Mouse (Mus musculus) layer of hippocampus, postnatal 14 days (tissue): ENCODE results near the gene Rpap2. TPM values are rescaled to one million over a fixed set of nuclear protein-coding genes. Genes with fewer than 3 reads are reported as not detected.

Experiments
- DNase-seq, 2 experiments: peaks; one replicate each; pipeline ENCODE4 v3.0.0; 2021 to 2022; ENCODE audit warnings: low spot score in 2 of 2, mixed read lengths in 1 of 2
- long read RNA-seq, 2 experiments: library from polyadenylated mRNA; stranded (forward); transcript quantifications; one replicate each; pipeline ENCODE4 v2.0.0; 2021
- total RNA-seq, 2 experiments: library from RNA; stranded (reverse); gene quantifications; 2 replicates each; pipeline ENCODE4 v1.2.3; 2021

Gene Rpap2
- 10 to 100 TPM; 21.2 to 22.1 TPM for total RNA-seq
- long read RNA-seq, experiment 1, transcript Rpap2-201 (13 exons, 2,268 nt): major isoform, 7 of 28 reads
- long read RNA-seq, experiment 1, partial matches to known transcripts: 10 of 28 reads
- long read RNA-seq, experiment 1, other reads (novel, unspliced or antisense): 10 of 28 reads
- long read RNA-seq, experiment 2, transcript Rpap2-201 (13 exons, 2,268 nt): major isoform, 8 of 49 reads
- long read RNA-seq, experiment 2, partial matches to known transcripts: 28 of 49 reads
- long read RNA-seq, experiment 2, other reads (novel, unspliced or antisense): 12 of 49 reads

DNA sequence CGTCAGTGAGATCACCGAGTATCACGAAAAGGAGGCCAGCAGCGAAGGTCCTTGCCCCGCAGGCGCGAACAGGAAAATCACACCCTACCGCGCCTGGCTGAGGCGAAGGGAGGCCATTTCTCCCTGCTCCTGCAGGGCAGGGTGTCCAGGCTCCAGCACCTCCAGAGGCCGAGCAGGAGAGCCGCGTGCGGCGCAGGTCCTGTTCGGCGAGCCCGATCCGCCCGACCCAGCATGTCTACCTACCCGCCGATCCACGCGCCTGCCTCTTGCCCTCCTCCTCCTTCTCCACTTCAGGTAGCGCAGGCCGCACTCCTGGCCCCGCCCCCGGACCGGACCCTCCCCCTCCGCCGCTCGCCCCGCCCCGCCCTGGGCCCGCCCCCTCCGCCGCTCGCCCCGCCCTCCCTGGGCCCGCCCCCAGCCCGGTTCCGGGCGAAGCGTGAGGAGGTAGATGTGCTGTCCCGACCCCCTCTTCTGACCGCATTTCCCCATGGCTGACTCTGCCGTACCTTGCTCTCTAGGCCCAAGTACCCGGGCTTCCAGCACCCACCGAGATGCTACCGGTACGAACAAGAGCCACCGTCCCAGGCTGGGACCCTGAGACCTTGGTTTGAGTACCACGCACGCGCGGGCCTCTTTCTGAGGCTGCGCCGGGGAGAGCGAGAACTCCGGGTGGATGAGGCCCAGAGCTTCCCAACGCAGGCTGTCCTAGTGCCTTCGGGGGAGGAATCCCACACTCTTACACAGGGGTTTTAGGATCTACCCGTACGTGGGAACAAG is at the start of gene Rpap2, which contains the start of gene Glmn:
TSS of gene Rpap2 (plus strand) at position 73 of the 777 bp plus-strand sequence.
TSS of gene Glmn (minus strand) at position 588 of the 777 bp plus-strand sequence.
- peak; percentile 82 to 85 for DNase-seq

DNA sequence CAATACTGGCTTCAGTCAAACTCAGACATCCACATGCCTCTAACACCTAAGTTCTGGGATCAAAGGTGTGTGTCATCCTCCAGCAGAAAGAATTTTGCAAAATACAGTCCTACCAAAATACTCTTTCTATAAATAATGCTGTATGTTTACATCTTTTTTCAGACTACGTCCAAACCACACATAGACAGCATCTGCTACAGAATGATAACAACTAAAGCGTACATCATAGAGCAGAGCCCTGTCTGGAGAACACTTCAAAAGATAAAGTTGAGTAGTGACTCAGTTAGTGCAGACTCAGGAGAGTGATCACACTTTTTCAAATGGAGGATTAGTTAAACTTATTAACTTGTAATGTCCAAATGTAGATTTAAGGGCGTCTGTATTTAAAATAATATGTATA is 49.2 kb upstream of the Rpap2 start:
- DNase-seq: no peak

DNA sequence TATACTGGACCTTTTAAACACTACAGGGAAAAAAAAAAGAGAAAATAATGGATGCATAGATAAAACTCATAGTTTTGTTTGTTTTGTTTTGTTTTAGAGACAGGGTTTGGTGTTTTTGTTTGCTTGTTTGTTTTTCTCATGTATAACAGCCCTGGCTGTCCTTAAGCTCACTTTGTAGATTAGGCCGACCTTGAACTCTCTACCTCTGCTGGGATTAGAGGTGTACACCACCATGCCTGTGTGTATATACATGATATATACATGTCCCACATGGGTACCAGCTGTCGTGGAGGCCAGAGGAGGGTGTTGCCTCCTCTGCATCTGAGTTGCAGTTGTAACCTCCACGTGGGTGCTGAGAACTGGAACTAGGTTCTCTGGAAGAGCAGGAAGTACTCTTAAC is 48.7 kb upstream of the Rpap2 start:
- no peak for DNase-seq

DNA sequence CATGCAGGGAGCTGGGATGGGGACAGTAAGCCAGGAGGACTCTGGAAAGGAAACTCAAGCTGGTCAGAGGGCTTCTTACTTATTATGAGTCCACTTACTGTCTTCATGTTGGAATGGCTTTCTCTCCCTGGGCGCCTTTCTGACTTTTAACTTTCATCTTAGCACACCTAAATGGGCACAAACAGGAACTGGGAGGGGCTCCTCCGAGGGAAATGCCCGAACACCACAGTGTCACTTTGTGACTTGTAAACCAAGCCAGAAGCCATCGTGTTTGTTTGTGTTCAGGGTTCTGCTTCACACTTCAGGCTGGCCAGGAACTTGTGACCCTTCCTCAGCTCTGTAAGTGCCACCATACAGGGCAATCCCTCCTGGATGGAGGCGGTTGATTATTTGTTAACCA is 42.8 kb upstream of the Rpap2 start:
- DNase-seq: no peak

DNA sequence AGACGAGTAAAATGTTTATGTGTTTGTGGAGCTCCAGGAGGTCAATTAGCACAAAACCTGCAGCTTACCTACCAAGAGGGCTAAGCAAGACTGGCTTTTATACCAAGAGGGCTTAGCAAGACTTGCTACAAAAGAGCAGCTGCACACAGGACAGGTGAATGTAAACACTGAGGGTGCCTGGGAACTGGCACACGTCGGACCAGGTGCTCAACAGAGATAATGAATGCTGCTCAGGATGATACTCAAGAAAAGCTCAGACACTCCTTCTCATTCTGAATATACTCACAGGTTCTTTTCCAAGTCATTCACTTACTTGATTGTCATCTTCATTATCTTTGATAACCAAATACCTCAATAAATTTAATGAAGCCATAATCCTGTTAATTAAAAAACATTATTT is 40.2 kb upstream of the Rpap2 start:
- DNase-seq: no peak

DNA sequence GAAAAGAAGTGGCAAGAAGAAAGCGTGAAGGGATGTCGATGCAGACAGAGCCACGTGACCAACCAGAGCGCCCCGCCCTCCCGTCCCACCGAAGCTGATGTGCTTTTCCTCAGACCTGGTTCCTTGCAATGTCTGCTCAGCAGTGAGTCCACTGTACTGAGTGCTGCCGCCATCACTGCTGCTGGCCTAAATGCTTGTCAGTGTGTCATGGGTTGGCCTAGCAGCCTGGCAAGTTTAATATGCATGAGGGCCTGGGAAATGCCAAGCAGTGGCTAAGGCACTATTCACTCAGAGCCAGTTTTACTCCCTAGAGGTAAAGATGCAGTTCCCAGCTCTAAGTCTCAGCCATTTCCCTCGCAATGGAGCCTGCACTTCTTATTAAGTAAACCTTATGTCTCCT is 28.0 kb upstream of the Rpap2 start:
- peak in 1 of 2 experiments; percentile 14 for DNase-seq

DNA sequence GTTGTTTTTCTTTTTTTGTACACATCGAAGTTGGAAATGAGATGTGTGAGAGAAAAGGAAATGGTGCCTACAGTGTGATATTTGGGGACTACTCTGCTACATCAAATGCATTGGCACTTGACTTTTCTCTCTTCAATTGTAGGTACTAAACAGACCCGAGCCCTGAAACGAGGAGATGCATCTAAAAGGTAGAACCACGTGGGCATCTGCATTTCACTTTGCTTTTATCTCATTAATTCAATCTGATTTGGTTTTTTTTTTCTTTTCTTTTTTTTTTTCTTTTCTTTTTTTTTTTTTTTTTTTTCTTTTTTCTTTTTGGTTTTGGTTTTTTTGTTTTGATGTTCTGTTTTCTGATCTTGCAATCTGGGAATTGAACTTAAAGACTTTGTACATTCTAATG is 1.2 kb downstream of the Rpap2 start:
- DNase-seq: no peak

DNA sequence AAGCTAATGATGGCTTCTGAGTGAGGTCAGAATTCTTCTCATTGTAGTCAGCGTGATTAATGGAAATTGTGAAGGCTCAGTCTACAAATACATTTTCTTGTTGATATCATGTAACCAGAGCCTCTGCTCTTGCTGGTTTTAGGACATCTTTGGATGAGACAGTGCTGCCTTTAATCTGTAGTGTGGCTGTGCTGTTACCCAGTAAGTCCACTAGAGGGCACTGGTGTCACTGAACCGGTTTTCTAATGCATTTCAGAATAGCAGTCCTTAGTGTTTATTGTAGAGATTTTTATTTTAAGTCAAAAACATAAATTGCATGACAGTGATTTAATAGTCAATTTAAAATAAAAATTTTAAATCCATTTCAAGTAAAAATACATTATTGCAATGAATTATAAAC is 14.1 kb downstream of the Rpap2 start:
- peak; percentile 59 to 80 for DNase-seq

DNA sequence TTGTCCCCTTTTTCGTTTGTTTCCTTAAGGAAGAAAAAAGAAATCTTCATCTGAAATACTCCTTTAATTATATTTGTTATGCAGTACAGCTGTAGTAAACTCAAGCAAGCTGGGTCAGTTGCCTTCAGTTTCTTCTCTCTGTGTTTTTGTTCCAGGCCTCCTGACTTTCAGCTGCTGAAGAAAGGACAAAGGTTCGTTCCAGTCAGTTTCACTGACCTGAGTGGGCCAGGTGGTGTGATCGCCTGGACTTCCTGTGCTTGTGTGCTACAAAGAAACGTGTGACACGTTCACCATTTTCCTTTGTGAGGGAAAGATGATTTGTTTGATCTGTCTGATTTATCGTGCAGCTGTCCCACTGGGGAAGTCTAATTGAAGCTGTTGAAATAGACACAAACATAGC is 20.8 kb downstream of the Rpap2 start:
- no peak for DNase-seq

DNA sequence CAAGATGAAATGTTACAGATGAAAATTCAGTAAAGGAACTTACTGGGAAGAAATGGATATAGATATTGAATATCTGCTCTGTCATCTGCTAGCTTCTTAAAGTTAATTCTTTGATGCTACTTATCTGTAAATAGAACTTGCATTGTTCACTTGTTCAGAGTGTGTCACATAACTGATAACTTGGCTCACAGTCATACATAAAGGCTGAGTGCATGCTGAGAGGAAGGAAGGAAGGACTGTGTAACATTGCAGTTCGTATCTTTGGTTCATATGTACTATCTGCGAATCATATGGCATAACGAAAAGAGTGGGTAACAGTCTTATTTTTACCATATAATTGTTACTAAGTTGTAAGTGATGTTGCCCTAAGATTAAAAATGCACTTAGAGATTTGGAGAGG is 24.2 kb downstream of the Rpap2 start:
- DNase-seq: no peak

DNA sequence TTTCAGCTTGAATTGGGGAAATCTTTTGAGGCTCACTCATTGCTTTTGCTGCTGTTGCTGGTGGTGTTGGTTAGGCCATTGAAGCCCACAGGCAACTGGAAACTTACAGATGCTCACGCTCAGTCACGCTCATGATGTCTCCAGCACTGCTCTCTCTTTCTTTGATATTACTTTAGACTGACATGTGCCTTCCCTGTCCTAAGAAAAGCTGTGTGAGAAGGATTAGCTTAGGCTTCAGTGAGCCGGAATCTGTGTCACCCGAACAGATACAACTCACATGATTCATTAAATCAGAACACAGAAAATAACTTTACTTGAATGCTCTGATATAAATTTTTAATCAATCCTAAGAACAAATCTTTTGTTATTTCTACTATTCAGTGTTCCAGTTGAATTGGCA is 36.5 kb downstream of the Rpap2 start:
- DNase-seq: no peak

DNA sequence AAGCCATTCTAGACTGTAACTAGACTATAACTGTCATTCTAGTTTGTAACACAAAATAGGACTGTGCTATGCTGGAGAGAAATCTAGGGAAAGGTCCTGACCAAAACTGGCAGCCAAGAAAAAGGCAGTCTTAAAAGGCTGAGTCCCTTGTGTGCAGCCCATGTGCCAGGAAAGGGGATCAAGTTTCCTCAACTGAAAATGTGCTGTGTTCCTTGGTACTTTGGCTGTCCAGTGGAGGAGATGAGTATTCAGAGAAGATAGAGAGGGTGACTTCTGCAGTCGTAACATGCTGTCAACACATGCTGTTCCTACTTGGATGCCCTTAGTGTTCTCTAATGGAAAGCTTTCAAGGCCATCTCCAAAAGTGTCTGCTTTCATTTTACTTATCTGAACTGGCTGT is 39.9 kb downstream of the Rpap2 start:
- no peak for DNase-seq

DNA sequence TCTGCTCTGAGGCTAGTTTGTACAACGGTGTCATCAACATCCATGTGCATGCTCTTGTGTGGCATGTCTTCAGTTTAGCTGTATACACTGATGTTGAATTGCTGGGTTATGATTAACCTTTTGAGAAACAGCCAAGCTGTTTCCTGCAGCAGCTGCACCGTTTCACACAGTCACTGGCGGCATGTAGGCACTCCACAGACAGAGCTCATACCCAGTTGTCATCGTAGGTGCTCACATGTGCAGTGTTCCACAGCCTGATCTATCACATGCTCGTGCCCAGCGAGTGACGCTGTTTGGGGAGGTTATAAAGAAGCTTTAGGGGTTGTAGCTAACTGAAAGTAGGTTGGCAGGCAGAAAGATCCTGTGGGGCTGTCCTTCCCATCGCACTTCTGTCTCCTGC is 41.2 kb downstream of the Rpap2 start:
- DNase-seq: no peak

DNA sequence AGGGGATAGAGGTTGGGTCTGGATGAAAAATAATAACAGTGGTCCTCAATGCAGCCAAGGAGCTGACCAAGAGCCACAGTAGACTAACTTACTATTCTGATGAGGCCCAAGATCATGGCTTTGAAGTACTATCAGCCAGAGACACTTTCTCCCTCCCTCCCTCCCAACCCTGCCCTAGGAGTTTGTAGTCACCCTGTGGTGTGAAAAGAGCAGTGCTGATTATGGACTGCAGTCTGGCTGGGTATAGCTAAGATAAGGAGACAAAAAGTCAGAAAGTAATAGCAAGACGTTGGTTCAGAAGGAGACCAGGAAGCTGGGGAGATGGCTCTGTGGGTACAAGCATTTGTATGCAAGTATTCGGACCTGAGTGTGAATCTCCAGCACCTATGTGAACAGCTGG is 47.4 kb downstream of the Rpap2 start:
- no peak for DNase-seq

DNA sequence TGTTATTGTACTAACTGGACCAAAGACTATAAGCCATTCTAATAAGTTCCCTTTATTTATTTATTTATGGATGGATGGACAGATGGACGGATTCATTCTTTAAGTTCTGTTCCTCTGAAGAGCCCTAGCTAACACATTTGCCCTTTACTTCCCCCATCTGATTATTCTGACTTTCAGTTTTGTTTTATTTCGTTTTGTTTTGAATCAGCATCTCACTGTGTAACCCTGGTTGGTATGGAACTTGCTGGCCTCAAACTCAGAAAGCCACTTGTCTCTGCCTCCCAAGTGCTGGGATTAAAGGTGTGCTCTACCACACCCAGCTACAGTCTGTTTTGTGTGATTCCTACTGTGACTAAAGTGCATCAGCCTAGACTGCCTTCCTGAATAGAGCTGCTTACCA is 48.8 kb downstream of the Rpap2 start:
- no peak for DNase-seq

DNA sequence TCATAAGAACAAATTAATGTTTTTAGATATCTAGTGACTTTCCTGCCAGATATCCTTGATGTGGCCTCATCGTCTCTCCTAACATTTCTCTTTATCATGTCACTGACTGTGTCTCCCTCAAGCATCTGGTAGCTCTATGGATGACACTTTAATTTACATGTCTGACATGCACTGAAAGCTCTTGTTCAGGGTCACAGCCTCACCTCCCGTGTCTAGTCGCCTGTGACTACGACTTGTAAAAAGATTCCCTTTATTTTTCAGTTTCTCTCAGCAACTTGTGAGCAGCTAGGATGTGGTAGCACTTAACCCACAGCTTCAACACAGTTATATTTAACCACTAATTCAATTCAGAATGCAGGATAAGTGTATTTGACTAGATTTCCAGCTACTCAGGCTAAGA is 50.4 kb downstream of the Rpap2 start:
- DNase-seq: no peak

DNA sequence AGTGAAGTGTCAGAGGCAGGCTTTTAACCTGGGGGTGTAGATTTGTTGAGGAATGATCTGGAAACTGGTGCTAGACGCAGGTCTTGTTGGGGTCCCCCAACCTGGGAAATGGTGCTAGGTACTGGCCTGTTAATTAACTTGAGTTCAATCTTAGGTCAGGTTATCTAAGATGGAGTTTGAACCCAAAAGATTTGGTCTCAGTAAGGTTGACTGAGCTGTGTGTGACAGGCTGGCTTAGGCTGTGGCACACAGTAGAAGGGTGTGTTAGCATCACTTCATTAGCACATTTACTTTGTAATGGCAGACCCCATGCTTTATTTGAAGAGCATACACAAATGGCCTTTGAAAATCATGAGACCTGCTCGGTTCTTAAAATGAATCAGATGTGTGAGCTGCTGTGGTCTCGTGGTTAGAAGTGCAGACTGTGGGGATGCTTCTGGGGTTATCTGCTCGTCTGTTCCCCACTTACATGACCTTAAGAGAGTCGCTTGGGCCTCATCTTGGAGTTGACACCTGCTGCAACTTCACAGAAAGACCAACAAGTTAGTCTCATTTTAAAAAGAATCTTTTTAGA is 51.5 kb downstream of the Rpap2 start:
- no peak for DNase-seq

DNA sequence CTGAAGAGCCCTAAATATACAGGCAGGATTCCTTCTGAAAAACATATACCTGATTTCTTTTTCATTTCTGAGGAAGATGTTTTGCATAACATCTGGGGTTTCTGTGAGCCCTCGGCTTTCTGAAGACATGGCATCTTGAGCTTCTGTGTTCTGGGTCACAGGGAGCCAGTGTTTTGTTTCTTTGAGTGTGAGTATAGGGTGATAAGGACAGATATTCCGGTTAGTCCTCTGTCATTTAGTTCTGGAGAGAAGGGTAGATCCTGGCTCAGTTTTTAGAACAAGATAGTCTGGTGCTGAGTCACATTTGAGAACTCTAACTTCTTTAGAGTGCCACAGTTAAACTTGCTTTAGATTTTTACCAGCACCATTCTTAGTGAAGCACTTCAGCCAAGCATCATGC is 52.5 kb downstream of the Rpap2 start:
- DNase-seq: no peak

DNA sequence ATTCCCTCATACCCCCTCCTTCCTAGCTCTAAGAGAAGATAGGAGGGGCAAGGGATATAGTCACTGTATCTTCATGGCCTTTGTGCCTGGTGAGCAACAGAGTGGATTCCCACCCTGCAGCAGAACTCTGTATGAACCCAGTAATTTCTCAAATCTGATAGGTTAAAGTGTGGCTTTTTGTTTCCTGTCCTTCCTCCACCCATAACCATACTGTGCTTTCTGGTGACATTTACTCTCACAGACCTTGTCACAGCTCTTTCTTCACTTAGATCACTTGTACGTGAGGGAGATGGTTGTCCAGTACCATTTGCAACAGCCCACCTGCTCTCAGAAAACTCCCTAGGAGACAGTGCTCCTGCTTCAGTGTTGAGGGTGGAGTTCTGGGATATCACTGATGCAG is 53.3 kb downstream of the Rpap2 start:
- no peak for DNase-seq

DNA sequence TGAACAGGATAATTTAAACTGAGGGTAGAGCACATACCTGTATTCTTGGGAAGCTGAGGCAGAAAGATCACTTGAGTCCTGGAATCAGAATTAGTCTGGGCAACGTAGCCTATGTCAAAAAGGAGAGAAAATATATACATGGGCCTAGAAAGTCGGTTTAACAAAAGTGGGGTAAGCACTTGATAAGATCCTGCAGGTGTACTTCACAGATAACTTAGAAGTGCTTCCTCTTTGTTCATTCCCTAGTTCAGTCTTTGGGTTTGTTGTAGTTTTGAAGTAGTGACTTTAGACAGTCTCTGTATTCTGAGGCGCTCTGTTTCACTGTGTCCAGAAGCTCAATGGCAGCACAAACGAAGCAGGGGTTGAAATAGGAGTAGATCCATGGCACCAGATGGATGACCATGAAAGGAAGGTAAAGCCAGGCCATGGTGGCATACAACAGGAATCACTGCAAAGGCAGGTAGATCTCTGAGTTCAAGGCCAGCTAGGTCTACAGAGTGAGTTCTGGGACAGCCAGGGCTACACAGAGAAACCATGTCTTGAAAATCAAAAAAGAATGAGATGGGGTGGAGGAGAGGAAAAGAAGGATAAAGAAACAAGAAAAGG is 55.0 kb downstream of the Rpap2 start:
- no peak for DNase-seq

DNA sequence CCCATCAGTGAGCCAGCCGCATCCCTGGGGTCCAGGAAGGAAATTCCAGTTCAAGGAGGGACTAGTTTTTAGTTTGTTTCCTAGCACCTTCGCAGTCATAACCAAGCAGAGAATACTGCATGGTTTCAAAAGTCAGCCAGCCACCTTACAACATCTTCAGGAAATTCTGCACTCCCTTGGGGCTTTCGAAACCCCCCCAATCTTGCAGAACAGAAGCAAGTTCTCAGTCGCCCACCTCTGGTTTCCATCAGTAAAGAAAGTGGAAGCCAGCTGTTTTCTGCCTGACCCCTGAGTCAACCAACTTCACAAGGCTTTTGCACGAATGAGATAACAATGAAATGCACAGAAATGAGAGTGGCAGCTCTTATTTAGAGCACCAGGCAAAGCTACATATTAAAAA is 81.2 kb downstream of the Rpap2 start:
- no peak for DNase-seq

DNA sequence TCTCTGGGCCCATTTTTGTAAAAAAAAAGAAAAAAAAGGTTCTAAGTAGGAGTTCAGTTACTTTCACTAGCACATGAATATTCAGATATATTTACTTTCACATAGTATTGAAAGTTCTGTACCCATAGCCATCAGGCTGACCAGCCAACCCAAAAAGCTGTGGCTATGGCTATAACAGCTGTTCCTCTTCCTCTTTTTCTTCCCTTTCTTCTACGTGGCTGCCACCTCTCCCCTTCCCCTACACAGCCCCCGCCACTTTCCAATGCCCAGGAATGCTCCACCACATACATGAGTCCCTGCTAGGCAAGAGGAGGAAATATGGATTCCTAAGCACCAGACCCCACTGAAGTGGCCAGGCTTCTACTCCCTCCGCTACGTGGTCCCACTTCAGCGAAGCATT is 84.1 kb downstream of the Rpap2 start:
- DNase-seq: no peak
